Mouse (Mus musculus) thymus, adult 2 months (tissue): ENCODE results near the gene Stk25. TPM values are rescaled to one million over a fixed set of nuclear protein-coding genes. Genes with fewer than 3 reads are reported as not detected.

Source experiments
- DNase-seq: peaks from one replicate; pipeline ENCODE4 v3.0.0; 2021
- H3K27ac ChIP-seq: fragments of 200-500 bp; 2 replicates; pipeline ENCODE4 v1.5.1; 2012; ENCODE audit warnings: low read length, control low read depth; ENCODE audit not compliant: control insufficient read depth, insufficient read depth
- H3K27me3 ChIP-seq: fragments of 200-500 bp; 2 replicates; pipeline ENCODE4 v1.6.1; 2012; ENCODE audit warnings: mild to moderate bottlenecking, low read length, moderate library complexity, mixed read lengths; ENCODE audit not compliant: control insufficient read depth, insufficient read depth
- H3K36me3 ChIP-seq: fragments of 200-500 bp; 2 replicates; pipeline ENCODE4 v1.6.1; 2012; ENCODE audit warnings: mild to moderate bottlenecking, low read length, moderate library complexity; ENCODE audit not compliant: control insufficient read depth, insufficient read depth
- H3K4me1 ChIP-seq: fragments of 200-500 bp; replicated peaks from 2 replicates; pipeline ENCODE4 v1.6.1; 2012; ENCODE audit warnings: low read length; ENCODE audit not compliant: control insufficient read depth, insufficient read depth
- H3K4me3 ChIP-seq: fragments of 200-500 bp; 2 replicates; pipeline ENCODE4 v1.5.1; 2012; ENCODE audit warnings: mild to moderate bottlenecking, low read length, control low read depth, moderate library complexity; ENCODE audit not compliant: control insufficient read depth, insufficient read depth
- CTCF ChIP-seq: fragments of 200-500 bp; IDR thresholded peaks from 2 replicates; pipeline ENCODE4 v1.5.1; 2012; ENCODE audit warnings: mild to moderate bottlenecking, control low read depth, low read length, moderate library complexity, borderline replicate concordance; ENCODE audit not compliant: control insufficient read depth, poor library complexity, insufficient read depth; ENCODE audit errors: extremely low read depth
- POLR2A ChIP-seq: fragments of 200-500 bp; IDR thresholded peaks from 2 replicates; pipeline ENCODE4 v1.6.1; 2012; ENCODE audit warnings: mild to moderate bottlenecking, low read length, control low read depth, moderate library complexity; ENCODE audit not compliant: control insufficient read depth, poor library complexity, insufficient read depth; ENCODE audit errors: extremely low read depth
- WGBS: fragments of 180-500 bp; shearing (Covaris S2); methylation state at CpG from one replicate; pipeline ENCODE4 v1.1.7; 2018; 5-methylcytosine and 5-hydroxymethylcytosine counted together
- polyA plus RNA-seq: library from polyadenylated mRNA; depleted of rRNA; stranded (reverse); fragments of >200 nt; gene quantifications from 2 replicates; pipeline ENCODE4 v1.2.3, GENCODE M21; 2012

Stk25 gene
- polyA plus RNA-seq, 1 experiment: 164 TPM

DNA sequence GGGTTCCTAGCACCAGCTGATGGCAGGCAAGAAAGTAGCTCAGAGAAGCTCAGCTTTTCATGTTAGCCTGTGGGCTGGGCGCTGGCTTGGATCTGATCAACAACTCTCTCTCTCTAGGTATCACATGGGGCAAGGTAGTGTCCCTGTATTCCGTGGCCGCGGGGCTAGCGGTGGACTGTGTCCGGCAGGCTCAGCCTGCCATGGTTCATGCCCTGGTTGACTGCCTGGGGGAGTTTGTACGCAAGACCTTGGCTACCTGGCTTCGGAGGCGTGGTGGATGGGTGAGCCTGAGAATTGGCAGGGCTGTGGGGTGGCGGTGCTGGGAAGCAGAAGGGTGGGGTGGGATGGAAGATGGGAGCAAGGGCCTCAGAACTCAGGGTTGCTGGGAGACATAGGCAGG lies 35.5 kb upstream of the Stk25 start:
- Histone ChIP-seq H3K4me3 (no peak overlapping the region), H3K4me1 (no peaks in the 10 kb centered on the region), H3K27me3 (no peaks in the 10 kb centered on the region), H3K36me3 (no peaks in the 10 kb centered on the region), H3K27ac (no peak overlapping the region)
- no peak for DNase-seq
- no peak for TF ChIP-seq CTCF
- TF ChIP-seq POLR2A: no peak
- 96% methylated on average over 10 of the region's 10 CpGs for WGBS

DNA sequence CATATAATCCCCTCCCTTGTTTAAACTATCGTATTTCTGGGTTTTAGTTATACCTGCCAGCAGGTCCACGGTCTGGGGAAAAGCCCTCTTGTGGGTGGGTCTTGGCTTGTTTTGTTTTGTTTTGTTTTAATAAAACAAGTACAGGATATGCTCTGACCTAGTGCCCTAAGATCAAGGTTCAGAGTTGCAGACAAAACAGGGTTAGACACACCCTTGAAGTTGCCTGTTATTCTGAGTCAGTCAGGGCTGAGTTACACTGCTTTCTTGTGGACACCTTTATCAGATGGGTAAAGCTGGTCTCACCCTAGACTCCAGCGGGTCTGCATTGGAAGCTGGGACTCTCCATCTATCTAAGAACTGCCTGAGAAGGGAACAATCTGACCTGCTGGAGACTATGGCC lies 35.0 kb upstream of the Stk25 start:
- no peak for TF ChIP-seq POLR2A
- TF ChIP-seq CTCF: no peak
- no peak overlapping the region for H3K4me3 ChIP-seq
- no peak overlapping the region for H3K27ac ChIP-seq
- H3K4me1 ChIP-seq: no peaks in the 10 kb centered on the region
- 96% methylated on average over 3 of the region's 3 CpGs for WGBS
- no peak for DNase-seq
- no peaks in the 10 kb centered on the region for H3K27me3 ChIP-seq
- H3K36me3 ChIP-seq: no peaks in the 10 kb centered on the region

DNA sequence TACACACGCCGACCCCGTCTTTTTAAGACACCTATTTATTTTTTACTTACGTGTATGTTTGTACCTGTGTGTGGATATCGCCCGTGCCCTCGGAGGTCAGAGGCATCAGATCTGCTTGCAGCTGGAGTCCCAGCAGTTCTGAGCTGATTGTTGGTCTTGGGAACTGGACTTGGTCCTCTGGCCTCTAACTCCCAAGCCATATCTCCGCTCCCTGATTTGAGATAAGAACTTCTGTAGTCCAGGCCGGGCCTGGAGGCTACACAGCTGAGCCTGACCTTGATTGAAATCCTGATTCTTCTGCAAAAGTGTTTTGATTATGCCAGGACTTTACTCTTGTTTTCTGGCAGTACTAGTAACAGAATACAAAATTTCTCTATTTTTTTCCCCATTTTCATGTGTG lies 34.3 kb upstream of the Stk25 start:
- H3K4me1 ChIP-seq: no peaks in the 10 kb centered on the region
- no peak overlapping the region for H3K27ac ChIP-seq
- 96% methylated on average over 9 of the region's 9 CpGs for WGBS
- no peaks in the 10 kb centered on the region for H3K36me3 ChIP-seq
- TF ChIP-seq POLR2A (no peak), CTCF (no peak)
- no peak for DNase-seq
- no peaks in the 10 kb centered on the region for H3K27me3 ChIP-seq
- H3K4me3 ChIP-seq: no peak overlapping the region

DNA sequence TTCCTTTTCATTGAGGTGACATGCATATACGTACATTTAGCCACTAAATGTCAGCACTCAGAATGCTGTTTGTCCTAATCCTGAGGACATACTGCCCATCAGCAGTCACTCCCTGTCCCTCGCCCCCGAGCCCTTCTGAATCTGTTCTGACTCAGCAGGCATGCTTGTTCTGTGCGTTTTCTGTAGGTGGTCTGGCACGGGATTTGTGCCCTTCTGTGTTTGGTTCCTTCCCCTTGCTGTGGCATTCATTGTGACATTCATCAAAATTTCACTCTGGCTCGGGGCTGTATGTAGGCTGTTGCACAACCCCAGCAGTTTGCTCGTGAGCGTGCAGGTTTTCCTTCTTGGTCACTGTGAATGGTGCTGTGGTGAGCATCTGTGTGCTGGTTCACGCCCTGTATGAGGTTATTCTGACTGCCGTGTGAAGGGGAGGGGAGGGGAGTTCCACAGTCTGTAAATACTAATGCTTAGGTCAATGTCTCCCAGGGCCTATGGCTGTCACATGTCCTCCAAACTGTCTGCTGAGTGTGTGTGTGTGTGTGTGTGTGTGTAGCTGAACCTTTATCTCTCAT lies 33.4 kb upstream of the Stk25 start:
- TF ChIP-seq CTCF: no peak
- no peak for TF ChIP-seq POLR2A
- Histone ChIP-seq H3K4me1 (no peaks in the 10 kb centered on the region), H3K27ac (no peak overlapping the region), H3K27me3 (no peaks in the 10 kb centered on the region), H3K36me3 (no peaks in the 10 kb centered on the region), H3K4me3 (no peak overlapping the region)
- no peak for DNase-seq
- WGBS: 71% methylated on average over 10 of the region's 10 CpGs

DNA sequence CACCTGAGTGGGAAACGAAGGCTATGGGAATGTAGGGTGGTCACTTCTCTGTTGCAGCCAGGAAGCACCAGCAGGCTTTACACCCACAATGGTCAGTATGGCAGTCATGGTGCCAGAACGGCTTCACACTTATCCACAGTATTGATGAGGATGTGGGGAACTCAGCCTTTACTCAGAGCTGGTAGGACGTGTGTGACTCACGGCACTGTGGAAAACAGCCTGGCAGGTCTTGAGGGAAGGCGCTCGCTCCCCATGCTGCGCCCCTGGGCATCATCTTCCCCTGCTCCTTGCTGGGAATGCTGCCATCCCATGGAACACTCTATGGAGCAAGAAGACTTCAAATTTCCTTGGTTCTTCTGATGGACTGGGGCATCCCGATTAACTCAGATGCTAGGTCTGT lies 32.6 kb upstream of the Stk25 start:
- no peak overlapping the region for H3K4me3 ChIP-seq
- no peaks in the 10 kb centered on the region for H3K4me1 ChIP-seq
- DNase-seq: no peak
- H3K27me3 ChIP-seq: peaks cover 3% of the 10 kb centered on the region; the same call in 1 of the 2 replicates
- H3K27ac ChIP-seq: no peak overlapping the region
- no peaks in the 10 kb centered on the region for H3K36me3 ChIP-seq
- WGBS: 97% methylated on average over 8 of the region's 8 CpGs
- TF ChIP-seq POLR2A: no peak
- no peak for TF ChIP-seq CTCF

DNA sequence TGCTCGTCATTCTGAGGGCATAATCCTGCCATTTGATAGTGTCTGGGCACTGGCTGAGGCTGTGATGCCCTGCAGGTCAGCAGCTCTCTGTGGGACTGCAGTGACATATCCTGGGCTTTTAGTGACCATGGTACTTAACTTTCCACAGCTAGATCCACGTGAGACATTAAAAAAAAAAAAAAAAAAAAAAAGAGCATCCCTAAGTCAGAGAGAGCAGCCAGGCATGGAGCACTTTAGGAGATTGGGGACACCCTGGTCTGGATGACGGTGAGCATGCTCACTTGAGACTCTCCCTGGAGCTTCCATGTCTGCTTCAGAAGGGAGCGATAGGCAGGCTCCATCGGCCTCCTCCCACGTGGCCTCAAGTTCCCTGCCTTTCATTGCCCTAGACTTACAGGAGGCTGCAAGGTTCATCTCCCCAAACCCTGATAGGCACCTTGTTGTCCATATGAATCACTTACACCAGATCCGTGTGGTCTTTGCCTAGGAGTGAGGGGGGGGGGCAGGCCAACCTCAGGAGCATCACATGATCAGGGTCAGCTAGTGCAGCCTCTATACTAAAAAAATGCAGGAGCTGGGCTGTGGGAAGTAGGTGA lies 31.5 kb upstream of the Stk25 start:
- WGBS: 92% methylated on average over 7 of the region's 7 CpGs
- peaks cover 7% of the 10 kb centered on the region for H3K27me3 ChIP-seq
- H3K27ac ChIP-seq: no peak overlapping the region
- no peaks in the 10 kb centered on the region for H3K4me1 ChIP-seq
- H3K36me3 ChIP-seq: no peaks in the 10 kb centered on the region
- no peak overlapping the region for H3K4me3 ChIP-seq
- DNase-seq: no peak
- no peak for TF ChIP-seq POLR2A
- TF ChIP-seq CTCF: no peak
